Mouse (Mus musculus) lung, postnatal 0 days (tissue): ENCODE results near the gene Sertad2.

Experiments
- CTCF ChIP-seq: IDR thresholded peaks from 2 replicates; pipeline ENCODE4 v1.5.1; 2016; ENCODE audit warnings: antibody characterized with exemption, mild to moderate bottlenecking
- EP300 ChIP-seq: IDR thresholded peaks from 2 replicates; pipeline ENCODE4 v1.6.1; 2016; ENCODE audit warnings: antibody characterized with exemption, mild to moderate bottlenecking, control low read depth

- no peak for TF ChIP-seq CTCF
- TF ChIP-seq EP300 = no peak
Observed at GRCm38 (mm10) chr11:20613223-20613622, 70.2 kb downstream of the Sertad2 start.
